Mouse (Mus musculus) CH12.LX (cell line): ENCODE data around the gene 1700017B05Rik.

Source experiments
- CTCF ChIP-seq, 2 experiments: IDR thresholded peaks in 1 of 2; conservative IDR thresholded peaks in 1 of 2; 2 replicates each; pipeline ENCODE4 v1.5.1; 2011 to 2012; ENCODE audit warnings: low read depth in 2 of 2, low read length in 2 of 2, improper control_type of control experiment in 1 of 2, inconsistent platforms in 1 of 2, mild to moderate bottlenecking in 1 of 2, moderate library complexity in 1 of 2
- POLR2A ChIP-seq: IDR thresholded peaks from 2 replicates; pipeline ENCODE4 v1.6.1; 2011; ENCODE audit warnings: low read depth, mild to moderate bottlenecking, improper control_type of control experiment, low read length

- TF ChIP-seq POLR2A, result no peak
- no peak for TF ChIP-seq CTCF (conservative IDR thresholded peaks at IDR 0.05 in 1 of 2, IDR thresholded peaks at IDR 0.05 in 1 of 2; ENCODE audit: low read depth in 2 of 2, low read length in 2 of 2)
These were observed 19.5 kb downstream of the 1700017B05Rik start for GRCm38 (mm10) chr9:57242916-57243315.
